Mouse (Mus musculus): ENCODE measurements around the gene Olfr69. TPM values are rescaled to one million over a fixed set of nuclear protein-coding genes. Genes with fewer than 3 reads are reported as not detected.
"Not testable (repeated sequence)": the region's sequence is repeated elsewhere in the genome, so short reads cannot be mapped to it uniquely, and the experiment has no call there.

Olfr69 gene
- not detected in 2 replicates for total RNA-seq (2017)

GRCm38 (mm10) chr7:103771494-103771893, at the start of gene Olfr69:
Olfr69 (minus strand) TSS chr7:103771594.
- ATAC-seq (replicated peaks; ENCODE audit: low read depth, poor library complexity, severe bottlenecking) = no peak

DNA sequence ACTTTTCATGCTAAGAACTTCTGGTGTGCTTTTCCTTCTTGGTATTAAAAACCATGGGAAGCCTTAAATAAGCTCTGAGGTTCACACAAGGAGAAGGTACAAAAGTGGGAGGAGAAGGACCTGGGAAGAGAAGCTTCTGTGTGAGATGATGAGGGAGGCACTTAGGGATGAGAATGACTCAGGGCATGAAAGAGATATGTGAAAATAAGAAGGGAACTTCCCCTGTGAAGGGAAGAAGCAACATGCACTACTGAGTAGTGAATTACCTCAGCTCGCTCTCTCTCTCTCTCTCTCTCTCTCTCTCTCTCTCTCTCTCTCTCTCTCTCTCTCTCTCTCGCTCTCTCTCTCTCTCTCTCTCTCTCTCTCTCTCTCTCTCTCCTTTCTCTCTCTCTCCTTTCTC, 43.7 kb upstream of the Olfr69 start:
- ATAC-seq (replicated peaks; ENCODE audit: low read depth, poor library complexity, severe bottlenecking) = not testable (repeated sequence)

GRCm38 (mm10) chr7:103813766-103814165, 42.4 kb upstream of the Olfr69 start, which contains the start of gene Hbb-bt:
Hbb-bt (minus strand) TSS chr7:103813996.
- ATAC-seq (replicated peaks; ENCODE audit: low read depth, poor library complexity, severe bottlenecking) = no peak

GRCm38 (mm10) chr7:103813152-103813551, 41.8 kb upstream of the Olfr69 start:
- ATAC-seq (replicated peaks; ENCODE audit: low read depth, poor library complexity, severe bottlenecking) = peak; percentile 62

- peak; percentile 69 for ATAC-seq (replicated peaks; ENCODE audit: low read depth, poor library complexity, severe bottlenecking)
Observed at GRCm38 (mm10) chr7:103812174-103812573, 40.8 kb upstream of the Olfr69 start.

DNA sequence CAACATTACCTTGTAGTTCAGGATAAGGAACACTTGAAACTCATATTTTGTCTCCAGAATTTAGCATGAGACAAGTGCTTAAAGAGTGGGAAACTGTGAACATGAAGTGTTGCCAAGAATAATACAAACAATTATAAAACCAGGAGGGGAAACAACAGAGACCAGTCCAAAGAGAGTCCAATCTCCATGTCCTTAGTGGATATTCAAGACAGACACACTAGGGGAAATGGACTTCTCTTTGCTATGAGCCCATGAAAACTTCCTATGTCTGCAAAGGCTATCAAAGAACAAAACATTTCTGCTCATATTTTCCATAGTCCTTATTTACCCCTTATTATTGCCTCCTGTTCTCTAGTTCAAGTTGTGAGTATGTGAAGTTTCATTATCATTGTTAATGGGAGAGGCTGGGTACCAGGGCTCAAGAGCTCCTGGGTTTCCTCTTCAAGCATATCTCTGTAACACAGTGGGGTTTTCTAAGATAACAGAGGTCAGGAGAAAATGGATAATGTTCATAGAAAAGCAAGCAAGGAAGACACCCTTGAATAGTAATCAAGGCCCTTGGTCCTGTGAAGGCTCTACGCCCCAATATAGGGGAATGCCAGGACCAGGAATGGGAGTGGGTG, 39.9 kb upstream of the Olfr69 start:
- ATAC-seq (replicated peaks; ENCODE audit: low read depth, poor library complexity, severe bottlenecking) = peak; percentile 34

- no peak for ATAC-seq (replicated peaks; ENCODE audit: low read depth, poor library complexity, severe bottlenecking)
Observed at GRCm38 (mm10) chr7:103810746-103811145, 39.4 kb upstream of the Olfr69 start.

DNA sequence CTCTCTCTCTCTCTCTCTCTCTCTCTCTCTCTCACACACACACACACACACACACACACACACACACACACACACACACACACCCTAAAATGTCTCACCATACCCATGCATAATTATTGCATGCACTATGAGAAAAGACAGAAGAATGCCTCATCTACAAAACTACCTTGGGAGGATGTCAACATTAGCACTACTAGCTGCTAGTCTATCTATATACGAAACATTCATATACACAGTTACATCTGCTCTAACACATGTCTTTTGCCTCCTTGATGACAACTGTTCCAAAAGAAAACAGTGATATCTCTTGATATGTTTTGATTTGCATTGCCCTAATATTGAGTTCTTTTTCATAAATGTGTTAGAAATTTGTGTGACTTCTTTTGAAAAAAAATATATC, 38.9 kb upstream of the Olfr69 start:
- ATAC-seq (replicated peaks; ENCODE audit: low read depth, poor library complexity, severe bottlenecking) = no peak

GRCm38 (mm10) chr7:103809801-103810155, 38.4 kb upstream of the Olfr69 start:
- ATAC-seq (replicated peaks; ENCODE audit: low read depth, poor library complexity, severe bottlenecking) = no peak

DNA sequence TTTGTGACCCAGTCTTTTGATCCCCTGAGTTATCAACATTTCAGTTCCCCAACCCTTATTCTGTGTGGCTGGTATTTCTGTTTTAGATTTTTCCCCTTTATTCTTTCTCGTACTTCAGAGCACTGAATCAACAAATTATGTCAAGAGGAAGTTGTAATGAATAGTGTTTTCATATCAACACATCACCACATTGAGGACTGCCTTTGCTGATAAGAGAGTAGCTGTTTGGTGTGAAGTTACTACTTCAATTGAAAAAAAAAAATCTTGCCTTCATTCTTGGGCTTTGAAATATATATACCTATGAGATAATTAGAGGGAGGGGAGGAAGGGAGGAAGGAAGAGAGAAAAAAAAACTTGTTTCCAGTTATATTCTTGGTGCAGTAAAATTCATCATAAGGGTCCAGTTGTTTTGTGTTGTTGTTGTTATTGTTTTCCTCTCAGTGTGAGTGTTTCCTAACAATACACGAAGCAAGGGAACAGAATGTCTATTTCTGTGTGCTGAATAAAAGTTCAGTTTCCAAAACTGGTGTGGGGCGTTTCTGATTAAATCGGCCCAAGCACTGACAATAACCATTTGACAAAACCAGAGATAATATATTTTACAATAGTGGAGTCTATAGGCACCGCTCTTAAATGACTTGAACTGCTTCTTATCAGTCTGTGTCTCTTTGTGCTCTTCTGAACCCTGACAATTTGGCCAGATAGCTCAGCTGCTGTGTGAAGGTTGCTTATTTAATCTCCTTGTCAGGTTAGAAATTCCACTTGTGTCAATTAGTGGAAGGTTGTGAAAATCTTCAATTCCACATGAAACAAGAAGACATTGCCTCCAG, 37.8 kb upstream of the Olfr69 start:
- ATAC-seq (replicated peaks; ENCODE audit: low read depth, poor library complexity, severe bottlenecking) = peak; percentile 57

GRCm38 (mm10) chr7:103808120-103808519, 36.7 kb upstream of the Olfr69 start:
- not testable (repeated sequence) for ATAC-seq (replicated peaks; ENCODE audit: low read depth, poor library complexity, severe bottlenecking)

DNA sequence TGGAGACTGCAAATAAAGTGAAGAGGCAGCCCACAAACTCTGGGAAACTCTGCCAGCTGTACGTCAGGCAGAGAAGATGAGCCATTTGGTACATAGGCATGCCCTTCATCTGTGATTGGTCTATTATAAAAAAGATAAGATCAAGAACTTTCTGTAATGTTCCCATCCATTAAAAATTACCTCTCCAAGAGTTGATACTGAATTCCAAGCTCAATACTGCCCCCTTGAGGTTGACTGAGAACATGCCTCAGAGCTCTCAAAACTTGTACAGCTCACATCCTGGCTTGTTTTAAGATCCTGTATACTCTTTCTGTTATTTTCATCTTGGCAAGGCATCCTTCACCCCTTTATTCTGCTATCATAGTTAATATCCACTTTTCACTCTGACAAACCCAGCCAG, 35.5 kb upstream of the Olfr69 start:
- ATAC-seq (replicated peaks; ENCODE audit: low read depth, poor library complexity, severe bottlenecking) = peak; percentile 65

- ATAC-seq (replicated peaks; ENCODE audit: low read depth, poor library complexity, severe bottlenecking) = peak; percentile 100
Observed at GRCm38 (mm10) chr7:103792669-103793388, 21.4 kb upstream of the Olfr69 start.

DNA sequence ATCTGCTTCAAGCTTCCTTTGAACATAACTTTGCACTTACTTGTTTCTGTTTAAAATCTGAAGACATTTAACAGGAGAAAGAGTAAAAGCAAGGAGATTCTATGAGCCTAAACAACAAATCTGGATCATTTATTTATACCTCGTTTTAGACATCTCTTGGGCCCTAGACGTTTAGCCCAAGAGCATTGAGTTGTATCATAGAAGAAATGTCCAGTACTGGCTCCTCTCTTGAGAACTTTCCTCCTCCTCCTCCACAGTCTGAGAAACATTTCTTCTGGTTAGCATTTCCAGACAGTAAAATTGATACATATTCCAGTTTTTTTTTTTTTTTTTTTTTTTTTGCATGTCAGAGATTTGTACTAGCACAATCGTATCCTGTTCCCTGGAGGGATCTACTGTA, 20.3 kb upstream of the Olfr69 start, which contains the start of gene Olfr67:
Gene Olfr67 (minus strand): TSS at position 101 of the 400 bp plus-strand sequence.
- ATAC-seq (replicated peaks; ENCODE audit: low read depth, poor library complexity, severe bottlenecking) = no peak

GRCm38 (mm10) chr7:103779598-103779997, 8.2 kb upstream of the Olfr69 start, which contains the start of gene Olfr68:
Olfr68 (minus strand) TSS chr7:103779698.
- no peak for ATAC-seq (replicated peaks; ENCODE audit: low read depth, poor library complexity, severe bottlenecking)

DNA sequence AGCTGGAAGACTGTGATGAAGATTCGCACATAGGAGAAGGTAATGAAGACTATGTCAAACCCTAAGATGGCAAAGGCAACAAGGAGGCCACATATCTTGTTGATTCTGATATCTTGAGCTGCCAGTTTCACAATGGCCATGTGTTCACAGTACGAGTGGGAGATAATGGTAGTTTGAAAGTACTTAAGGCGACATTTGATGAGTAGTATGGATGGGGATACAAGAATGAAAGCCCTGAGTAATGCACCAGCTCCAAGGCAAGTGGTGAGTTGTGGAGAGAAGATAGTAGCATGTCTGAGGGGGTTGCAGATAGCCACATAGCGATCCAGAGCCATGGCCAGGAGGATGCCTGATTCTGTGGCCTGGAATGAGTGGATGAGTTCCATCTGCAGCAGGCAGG, 6.3 kb upstream of the Olfr69 start:
- ATAC-seq (replicated peaks; ENCODE audit: low read depth, poor library complexity, severe bottlenecking) = peak; percentile 52; the same call in 1 of the 2 replicates

DNA sequence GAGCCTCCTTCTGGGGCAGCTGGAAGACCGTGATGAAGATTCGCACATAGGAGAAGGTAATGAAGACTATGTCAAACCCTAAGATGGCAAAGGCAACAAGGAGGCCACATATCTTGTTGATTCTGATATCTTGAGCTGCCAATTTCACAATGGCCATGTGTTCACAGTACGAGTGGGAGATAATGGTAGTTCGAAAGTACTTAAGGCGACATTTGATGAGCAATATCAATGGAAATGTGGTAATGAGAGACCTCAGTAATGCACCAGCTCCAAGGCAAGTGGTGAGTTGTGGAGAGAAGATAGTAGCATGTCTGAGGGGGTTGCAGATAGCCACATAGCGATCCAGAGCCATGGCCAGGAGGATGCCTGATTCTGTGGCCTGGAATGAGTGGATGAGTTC, 3.7 kb downstream of the Olfr69 start:
- peak; percentile 71 for ATAC-seq (replicated peaks; ENCODE audit: low read depth, poor library complexity, severe bottlenecking)

GRCm38 (mm10) chr7:103762212-103762611, 9.2 kb downstream of the Olfr69 start:
- not testable (repeated sequence) for ATAC-seq (replicated peaks; ENCODE audit: low read depth, poor library complexity, severe bottlenecking)

DNA sequence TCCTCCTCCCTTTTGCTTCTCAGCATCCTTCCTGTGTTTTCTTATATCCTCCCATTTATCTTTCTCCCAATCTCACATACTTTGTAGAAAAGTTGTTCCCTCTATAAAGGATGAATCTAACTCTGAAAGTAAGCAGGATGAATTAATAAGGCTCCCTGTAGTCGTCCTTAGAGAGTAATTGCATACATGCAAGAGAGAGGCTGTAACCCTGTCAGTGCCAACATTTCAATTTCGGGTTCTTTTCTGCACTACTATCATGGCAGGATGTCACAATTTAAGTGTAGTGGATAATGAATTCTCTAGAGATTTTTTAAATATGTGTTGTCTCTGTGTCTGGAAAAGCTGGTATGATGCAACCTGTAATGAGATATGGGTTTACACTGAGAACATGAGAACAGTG, 14.2 kb downstream of the Olfr69 start, which contains the start of gene Olfr630:
Gene Olfr630 (minus strand): TSS at position 101 of the 400 bp plus-strand sequence.
- no peak for ATAC-seq (replicated peaks; ENCODE audit: low read depth, poor library complexity, severe bottlenecking)

- ATAC-seq (replicated peaks; ENCODE audit: low read depth, poor library complexity, severe bottlenecking) = no peak
Observed at GRCm38 (mm10) chr7:103744843-103745242, 26.6 kb downstream of the Olfr69 start, which contains the start of gene Olfr629. Olfr629 (minus strand) TSS chr7:103744943.

Measured in common myeloid progenitor, adult 5-6 weeks (primary cell).